Mouse (Mus musculus) A20 (cell line): ENCODE data around the gene Smim23.

Source experiments
- DNase-seq: peaks from one replicate; pipeline ENCODE4 v3.0.0-alpha.2; 2011; ENCODE audit warnings: low read depth, low spot score

The Smim23 gene

DNA sequence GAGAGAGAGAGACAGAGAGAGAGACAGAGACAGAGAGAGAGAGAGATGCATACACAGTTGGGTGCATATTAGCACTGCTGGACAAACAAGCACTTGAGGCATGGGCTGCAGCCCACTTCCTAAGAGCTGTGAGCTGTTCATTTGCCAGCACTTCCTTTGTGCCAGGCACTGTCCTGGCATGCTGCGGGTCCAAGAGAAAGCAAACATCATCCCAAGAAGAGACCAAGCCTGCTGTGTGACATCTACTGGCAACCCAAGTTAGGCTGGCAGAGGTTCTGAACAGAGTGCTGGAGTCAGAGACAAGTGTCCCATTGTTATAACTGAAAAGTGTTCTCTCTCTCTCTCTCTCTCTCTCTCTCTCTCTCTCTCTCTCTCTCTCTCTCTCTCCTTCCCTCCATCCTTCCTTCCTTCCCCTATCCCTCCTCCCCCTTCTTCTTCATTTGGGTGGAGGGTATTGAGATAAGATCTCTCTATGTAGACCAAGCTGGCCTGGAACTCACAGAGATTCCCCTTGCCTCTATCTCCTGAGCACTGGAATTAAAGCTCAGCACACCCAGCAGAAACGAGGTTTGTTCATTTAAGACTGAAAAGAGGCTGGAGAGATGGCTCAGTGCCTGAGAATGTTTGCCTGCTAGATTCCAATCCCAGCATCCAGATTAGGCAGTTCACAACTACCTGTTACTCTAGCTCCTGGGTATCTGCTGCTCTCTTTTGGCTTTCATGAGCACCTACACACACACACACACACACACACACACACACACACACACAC is 42.6 kb downstream of the Smim23 start:
- no peak for DNase-seq

DNA sequence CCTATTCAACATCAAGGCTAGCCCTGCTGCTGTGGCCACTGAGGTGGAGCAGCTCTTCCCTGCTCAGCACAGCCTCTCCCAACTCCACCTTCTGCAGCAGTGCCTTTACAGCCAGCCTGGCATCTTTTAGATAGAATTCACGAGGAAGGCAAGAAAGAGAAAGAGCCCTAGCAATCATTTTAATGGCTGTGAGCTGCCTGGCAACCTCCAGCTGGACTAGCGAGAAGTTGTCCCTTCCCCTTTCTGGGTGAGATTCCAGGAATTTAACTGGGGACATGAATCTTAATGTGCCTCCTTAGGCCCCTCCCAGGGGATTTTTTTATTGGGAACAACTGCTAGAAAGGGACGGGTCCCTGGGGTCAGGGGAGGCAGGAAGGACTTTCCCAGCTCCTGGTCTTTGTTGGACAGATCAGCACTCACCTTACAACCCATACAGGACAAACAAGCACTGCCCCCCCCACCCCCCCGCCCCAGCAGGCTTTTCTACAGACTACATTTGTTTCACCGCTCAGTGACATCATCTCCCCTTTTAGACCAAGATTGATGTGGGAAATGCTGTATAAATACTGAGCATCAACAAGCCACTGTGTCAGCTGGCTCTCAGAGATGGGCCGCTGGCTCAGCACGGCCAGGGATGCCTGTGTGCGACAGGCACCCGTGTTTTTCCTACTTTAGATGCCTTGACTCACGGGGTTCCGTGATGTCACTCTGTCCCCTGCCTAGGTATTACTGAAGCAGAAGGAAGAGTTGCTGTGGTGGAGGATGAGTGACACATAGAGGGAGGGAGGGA is 43.5 kb downstream of the Smim23 start:
- no peak for DNase-seq

DNA sequence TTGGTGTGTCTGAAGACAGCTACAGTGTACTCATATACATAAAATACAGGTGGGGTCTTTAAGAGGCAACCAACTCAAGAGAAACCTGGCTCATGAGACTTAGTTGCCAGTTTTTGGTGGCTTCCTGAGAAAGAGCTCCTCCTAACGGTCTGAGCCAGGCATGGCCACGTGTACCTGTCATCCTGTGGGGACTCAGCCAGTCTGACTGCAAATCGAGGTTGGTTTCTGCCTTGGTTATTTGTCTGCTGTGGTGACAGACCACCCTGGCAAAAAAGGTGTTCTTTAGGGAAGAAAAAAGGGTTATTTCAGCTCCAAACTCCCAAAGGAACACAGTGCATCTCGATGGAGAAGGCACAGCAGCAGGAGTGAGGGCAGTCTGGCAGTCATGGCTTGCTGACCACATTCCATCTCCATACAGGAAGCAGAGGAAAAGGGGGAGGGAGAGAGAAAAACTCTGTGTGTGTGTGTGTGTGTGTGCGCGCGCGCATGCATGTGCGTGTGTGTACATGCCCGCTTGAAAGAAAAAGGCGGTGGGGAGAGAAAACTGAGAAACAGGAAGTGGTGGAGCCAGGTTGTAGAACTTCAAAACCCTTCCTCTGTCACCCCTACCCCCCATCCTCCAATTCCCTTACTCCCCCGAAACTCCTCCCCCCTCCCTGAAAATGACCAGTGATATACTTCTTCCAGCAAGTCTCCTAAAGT is 55.6 kb downstream of the Smim23 start:
- DNase-seq = peak; percentile 35
